Mouse (Mus musculus) embryonic facial prominence, embryonic 13.5 days (tissue): Measurements from ENCODE around the gene Mamdc2. TPM values are rescaled to one million over a fixed set of nuclear protein-coding genes. Genes with fewer than 3 reads are reported as not detected.

Source experiments
- ATAC-seq: fragments of 200-750 bp; cut with Nextera tagmentation; 2 replicates; pipeline ENCODE4 v1.8.0; 2017; ENCODE audit warnings: low read depth; ENCODE audit not compliant: insufficient number of reproducible peaks, insufficient read depth, low FRiP score, low TSS enrichment
- H3K27ac ChIP-seq: fragments of 300-500 bp; sonication (generic); 2 replicates; pipeline ENCODE4 v1.5.1; 2015; ENCODE audit warnings: moderate library complexity, mild to moderate bottlenecking, inconsistent platforms
- H3K27me3 ChIP-seq: fragments of 300-500 bp; sonication (generic); 2 replicates; pipeline ENCODE4 v1.6.1; 2015; ENCODE audit warnings: mild to moderate bottlenecking, inconsistent platforms
- H3K36me3 ChIP-seq: fragments of 300-500 bp; sonication (generic); 2 replicates; pipeline ENCODE4 v1.6.1; 2015; ENCODE audit warnings: mild to moderate bottlenecking, inconsistent platforms
- H3K4me1 ChIP-seq: fragments of 300-500 bp; sonication (generic); 2 replicates; pipeline ENCODE4 v1.6.1; 2015; ENCODE audit warnings: inconsistent platforms
- H3K4me2 ChIP-seq: fragments of 300-500 bp; sonication (generic); 2 replicates; pipeline ENCODE4 v1.6.1; 2015; ENCODE audit warnings: moderate library complexity, mild to moderate bottlenecking, inconsistent platforms
- H3K4me3 ChIP-seq: fragments of 300-500 bp; sonication (generic); 2 replicates; pipeline ENCODE4 v1.5.1; 2015; ENCODE audit warnings: mild to moderate bottlenecking, inconsistent platforms
- H3K9ac ChIP-seq: fragments of 300-500 bp; sonication (generic); 2 replicates; pipeline ENCODE4 v1.6.1; 2015; ENCODE audit warnings: mild to moderate bottlenecking, inconsistent platforms
- H3K9me3 ChIP-seq: fragments of 300-500 bp; sonication (generic); 2 replicates; pipeline ENCODE4 v1.6.1; 2016; ENCODE audit warnings: inconsistent platforms
- WGBS: fragments of 180-500 bp; shearing (Covaris S2); methylation state at CpG from one replicate; pipeline ENCODE4 v1.1.7; 2015; ENCODE audit warnings: mixed read lengths; 5-methylcytosine and 5-hydroxymethylcytosine counted together
- polyA plus RNA-seq: library from polyadenylated mRNA; unstranded; fragments of >200 nt; fragmentation: Nextera tagmentation; extraction: Ambion mirVana; gene quantifications from 2 replicates; pipeline ENCODE4 v1.2.1, GENCODE M21; 2015

Mamdc2 gene
- polyA plus RNA-seq, 1 experiment from 2014 or later: 1.0 TPM

DNA sequence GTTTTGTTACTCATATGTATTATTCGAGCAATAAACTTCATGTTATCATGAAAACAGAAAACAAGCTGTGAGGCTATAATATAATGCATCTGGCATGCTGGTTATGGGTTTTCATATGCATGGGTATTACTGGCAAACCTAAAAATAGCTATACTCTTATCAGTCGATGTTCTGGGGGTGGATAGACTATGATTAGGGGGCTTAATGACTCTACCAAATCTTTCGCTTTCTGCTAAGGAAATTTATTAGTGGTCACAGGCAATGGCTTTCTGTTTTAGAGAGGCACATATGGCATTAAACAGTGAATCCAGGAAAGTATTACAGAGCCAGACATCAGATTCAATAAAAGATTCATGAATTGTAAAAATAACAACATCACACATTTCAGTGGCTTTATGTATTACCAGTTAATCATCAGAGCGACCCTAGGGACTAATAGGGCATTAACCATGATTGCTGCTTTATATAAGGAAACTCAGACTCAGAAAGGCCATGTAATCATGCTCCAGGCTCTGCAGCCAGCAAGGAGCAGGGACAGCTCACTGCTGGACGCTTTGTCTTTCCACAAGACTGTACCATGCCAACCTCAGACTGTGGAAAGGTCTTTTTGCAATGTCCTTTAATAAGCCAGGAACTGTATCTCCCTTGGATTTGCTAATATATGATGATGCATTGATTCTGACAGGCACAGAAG is 130.8 kb downstream of the Mamdc2 start:
- Histone ChIP-seq H3K4me3 (no peak overlapping the region), H3K27ac (no peak overlapping the region), H3K4me1 (no peaks in the 10 kb centered on the region), H3K36me3 (no peaks in the 10 kb centered on the region), H3K4me2 (no peak overlapping the region), H3K9ac (no peak overlapping the region), H3K9me3 (no peaks in the 10 kb centered on the region), H3K27me3 (no peaks in the 10 kb centered on the region)
- WGBS: 70% methylated on average over 5 of the region's 5 CpGs
- ATAC-seq: no peak

DNA sequence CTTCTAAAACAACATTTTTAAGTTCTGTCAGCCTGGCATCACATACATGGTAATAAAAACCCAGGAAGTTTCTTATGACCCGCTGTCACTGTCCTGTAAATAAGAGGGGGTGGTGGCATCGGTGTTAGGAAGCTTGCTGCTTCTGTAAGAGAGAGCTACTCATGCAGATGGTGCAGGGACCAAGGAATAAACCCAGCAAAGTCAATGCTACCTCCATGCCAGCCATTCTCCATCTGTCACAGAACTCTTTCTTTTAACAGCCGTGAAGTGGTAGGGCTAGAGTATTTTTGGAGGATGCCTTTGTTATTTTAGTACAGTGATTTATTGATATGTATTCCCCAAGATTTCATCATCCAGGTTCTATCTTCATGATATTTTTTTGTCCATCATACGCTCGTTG is 131.4 kb downstream of the Mamdc2 start:
- H3K27ac ChIP-seq: no peak overlapping the region
- H3K9ac ChIP-seq: no peak overlapping the region
- H3K36me3 ChIP-seq: no peaks in the 10 kb centered on the region
- no peak overlapping the region for H3K4me2 ChIP-seq
- no peak for ATAC-seq
- H3K4me3 ChIP-seq: no peak overlapping the region
- 91% methylated on average over 5 of the region's 5 CpGs for WGBS
- H3K27me3 ChIP-seq: no peaks in the 10 kb centered on the region
- no peaks in the 10 kb centered on the region for H3K4me1 ChIP-seq
- H3K9me3 ChIP-seq: no peaks in the 10 kb centered on the region

DNA sequence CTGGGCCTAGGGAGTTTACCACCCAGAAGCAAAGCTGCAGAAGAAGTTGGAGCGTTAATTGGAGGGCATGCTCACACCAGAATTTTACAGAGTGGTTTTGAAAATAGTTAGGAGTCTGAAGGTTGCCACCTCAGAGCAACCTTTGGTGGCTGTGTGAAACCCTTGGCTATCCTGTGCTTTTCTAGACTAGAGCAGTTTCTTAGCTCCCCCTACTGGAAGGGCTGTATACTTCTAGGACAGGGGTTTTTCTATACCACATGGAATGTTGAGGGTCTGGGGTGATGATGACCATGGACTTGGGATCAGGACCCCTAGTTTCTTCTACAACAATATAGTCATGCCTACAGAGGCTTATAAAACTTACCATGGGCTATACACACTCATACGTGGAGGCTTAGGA is 138.3 kb downstream of the Mamdc2 start:
- H3K27me3 ChIP-seq: no peaks in the 10 kb centered on the region
- no peak overlapping the region for H3K4me3 ChIP-seq
- no peaks in the 10 kb centered on the region for H3K9me3 ChIP-seq
- no peak overlapping the region for H3K4me2 ChIP-seq
- H3K36me3 ChIP-seq: no peaks in the 10 kb centered on the region
- no peaks in the 10 kb centered on the region for H3K4me1 ChIP-seq
- H3K9ac ChIP-seq: no peak overlapping the region
- WGBS: 89% methylated on average over 2 of the region's 2 CpGs
- no peak for ATAC-seq
- no peak overlapping the region for H3K27ac ChIP-seq

DNA sequence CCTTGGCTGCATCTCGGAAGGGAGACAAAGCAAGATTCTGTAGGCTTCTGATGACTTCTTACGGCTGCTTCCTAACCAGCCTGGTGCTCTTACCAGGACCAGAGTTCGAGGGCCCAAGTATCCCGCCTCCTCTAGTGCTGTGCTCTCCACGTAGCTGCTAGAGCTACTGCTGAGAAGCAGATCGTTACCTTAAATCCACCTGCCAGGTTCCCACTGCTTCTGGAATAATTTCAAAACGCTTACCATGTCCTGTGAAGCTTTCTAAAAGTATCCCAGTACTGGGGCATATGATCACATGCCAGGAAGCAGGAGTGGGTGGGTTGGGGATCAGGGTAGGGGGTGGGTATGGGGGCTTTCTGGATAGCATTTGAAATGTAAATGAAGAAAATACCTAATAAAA is 141.6 kb downstream of the Mamdc2 start:
- Histone ChIP-seq H3K27me3 (no peaks in the 10 kb centered on the region), H3K36me3 (no peaks in the 10 kb centered on the region), H3K4me3 (no peak overlapping the region), H3K9ac (no peak overlapping the region), H3K27ac (no peak overlapping the region), H3K4me1 (no peaks in the 10 kb centered on the region), H3K9me3 (no peaks in the 10 kb centered on the region), H3K4me2 (no peak overlapping the region)
- 84% methylated on average over 7 of the region's 7 CpGs for WGBS
- no peak for ATAC-seq

DNA sequence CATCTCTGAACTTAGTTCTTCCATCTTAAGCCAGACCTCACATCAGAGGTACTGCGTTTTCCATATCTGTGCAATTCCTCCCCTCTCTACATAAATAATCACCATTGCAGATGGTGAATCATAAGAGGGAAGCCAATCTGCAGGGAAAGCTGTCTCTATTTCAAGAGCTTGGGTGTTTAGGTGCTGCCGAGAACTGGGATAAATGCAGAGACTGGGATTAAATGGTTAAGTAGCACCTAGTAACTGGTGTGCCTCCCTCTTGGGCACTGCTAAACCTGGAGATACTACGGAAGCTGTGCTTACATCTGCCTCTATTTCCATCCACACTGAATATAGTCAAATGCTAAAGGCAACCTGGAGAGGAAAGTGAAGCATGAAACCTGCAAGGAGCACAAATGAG is 148.3 kb downstream of the Mamdc2 start:
- H3K9me3 ChIP-seq: no peaks in the 10 kb centered on the region
- H3K4me2 ChIP-seq: no peak overlapping the region
- H3K27me3 ChIP-seq: no peaks in the 10 kb centered on the region
- no peak overlapping the region for H3K9ac ChIP-seq
- no peak overlapping the region for H3K27ac ChIP-seq
- no peak for ATAC-seq
- 86% methylated on average over 3 of the region's 3 CpGs for WGBS
- H3K4me3 ChIP-seq: no peak overlapping the region
- H3K36me3 ChIP-seq: no peaks in the 10 kb centered on the region
- H3K4me1 ChIP-seq: no peaks in the 10 kb centered on the region

DNA sequence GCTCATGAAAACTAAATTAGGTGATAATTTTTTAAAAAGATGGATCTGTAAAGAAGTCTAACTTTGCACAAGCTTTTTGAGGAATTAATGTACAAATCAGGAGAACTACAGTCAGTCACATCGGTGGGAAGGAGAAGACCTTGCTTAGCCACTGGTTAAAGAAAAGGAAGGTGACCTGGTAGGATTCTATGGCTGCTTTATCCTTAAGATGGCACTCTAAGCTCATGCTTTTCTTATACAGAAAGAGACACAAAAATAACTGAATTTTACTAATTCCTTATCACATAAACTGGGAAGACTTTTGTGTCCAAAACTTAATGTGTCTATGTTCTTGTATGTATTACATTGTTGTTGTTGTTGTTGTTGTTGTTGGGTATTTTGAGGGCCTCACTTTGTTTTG is 149.3 kb downstream of the Mamdc2 start:
- Histone ChIP-seq H3K9me3 (no peaks in the 10 kb centered on the region), H3K27ac (no peak overlapping the region), H3K36me3 (no peaks in the 10 kb centered on the region), H3K4me1 (no peaks in the 10 kb centered on the region), H3K27me3 (no peaks in the 10 kb centered on the region), H3K4me2 (no peak overlapping the region), H3K9ac (no peak overlapping the region), H3K4me3 (no peak overlapping the region)
- ATAC-seq: no peak
- 93% methylated on average over 1 of the region's 1 CpGs for WGBS

DNA sequence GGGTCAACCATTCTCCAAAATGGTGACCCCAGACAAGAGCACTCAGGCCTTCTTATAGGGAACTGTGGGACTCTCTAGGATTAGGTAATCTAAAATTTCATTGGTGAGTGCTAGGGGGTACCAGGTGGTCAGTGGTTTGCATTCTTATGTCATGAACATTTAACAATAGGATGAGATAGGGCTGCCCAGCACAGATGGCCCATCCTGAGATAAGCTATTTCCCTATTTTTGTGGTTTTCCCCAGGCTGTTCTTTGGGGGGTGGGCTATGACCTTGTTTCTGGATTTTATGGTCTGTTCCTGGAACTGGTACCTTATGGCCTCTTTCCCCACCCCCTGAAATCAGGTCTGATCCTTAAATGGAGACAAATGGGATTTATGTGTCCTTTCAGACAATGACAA is 151.1 kb downstream of the Mamdc2 start:
- H3K4me2 ChIP-seq: no peak overlapping the region
- H3K27me3 ChIP-seq: no peaks in the 10 kb centered on the region
- H3K9ac ChIP-seq: no peak overlapping the region

DNA sequence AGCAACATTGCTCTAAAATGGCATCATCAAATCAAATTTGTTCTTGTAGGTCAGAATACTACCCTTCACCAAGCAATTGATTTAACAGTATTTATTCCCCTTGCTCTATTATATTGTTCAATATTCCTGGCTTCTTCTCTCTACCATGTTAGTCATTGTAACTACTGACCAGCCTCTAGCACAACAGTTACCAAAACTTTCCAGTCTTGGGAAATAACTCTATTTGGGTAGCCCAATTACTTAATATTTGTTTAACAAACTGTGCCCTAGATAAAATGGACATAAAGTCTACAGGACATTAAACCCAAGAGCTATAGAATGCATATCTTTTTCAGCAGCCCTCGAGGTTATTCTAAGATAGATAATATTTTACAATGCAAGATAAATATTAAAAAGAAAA is 159.0 kb downstream of the Mamdc2 start:
- H3K9ac ChIP-seq: no peak overlapping the region
- H3K4me1 ChIP-seq: no peaks in the 10 kb centered on the region
- H3K27ac ChIP-seq: no peak overlapping the region
- 77% methylated on average over 1 of the region's 1 CpGs for WGBS
- H3K4me3 ChIP-seq: no peak overlapping the region
- no peaks in the 10 kb centered on the region for H3K27me3 ChIP-seq
- H3K9me3 ChIP-seq: 0 out of 2 replicates have a peak, but pooled peaks cover 2% of the 10 kb centered on the region
- no peaks in the 10 kb centered on the region for H3K36me3 ChIP-seq
- H3K4me2 ChIP-seq: no peak overlapping the region
- no peak for ATAC-seq

More for the DNA sequence above, 151.1 kb downstream of the Mamdc2 start:
- no peaks in the 10 kb centered on the region for H3K9me3 ChIP-seq
- H3K27ac ChIP-seq: no peak overlapping the region
- no peak for ATAC-seq
- H3K36me3 ChIP-seq: no peaks in the 10 kb centered on the region
- no peak overlapping the region for H3K4me3 ChIP-seq
- H3K4me1 ChIP-seq: no peaks in the 10 kb centered on the region

DNA sequence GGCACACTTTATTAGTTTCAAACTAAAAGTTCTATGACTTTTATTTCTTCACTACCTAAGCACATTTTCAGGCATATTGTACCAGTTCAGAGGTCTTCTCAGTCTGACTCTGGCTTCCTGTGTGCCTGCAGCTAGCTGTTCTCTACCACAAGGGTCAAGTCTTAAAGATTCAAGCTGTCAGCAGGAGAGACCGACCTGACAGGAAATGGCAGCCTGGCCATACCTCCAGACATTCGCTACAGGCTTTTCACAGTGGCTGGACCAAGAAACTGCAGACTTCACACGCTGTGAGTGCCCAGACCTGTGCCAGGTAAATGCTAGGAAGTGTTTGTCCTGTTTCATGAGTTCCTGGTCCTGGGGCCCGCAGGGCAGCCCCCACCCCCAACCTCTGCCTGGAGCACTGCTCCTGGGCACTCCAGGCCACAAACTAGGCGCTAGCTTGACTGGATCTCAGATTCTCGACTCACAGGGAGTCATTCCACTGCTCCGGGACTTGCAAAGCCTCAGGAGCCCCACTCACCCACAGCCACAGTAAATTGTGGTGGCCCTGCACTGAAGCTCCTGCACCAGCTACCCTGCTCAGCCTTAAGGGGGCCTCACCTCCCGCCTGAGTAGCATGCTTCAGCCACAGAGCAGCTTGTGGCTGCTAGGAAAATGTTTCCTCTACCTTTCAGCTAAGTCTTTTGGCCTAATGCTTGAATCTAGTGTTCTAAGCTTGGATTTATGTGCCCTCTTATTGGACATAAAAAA is 166.2 kb downstream of the Mamdc2 start:
- ATAC-seq: 0 out of 2 replicates have a peak, but pooled peaks have one; percentile 32
- no peak overlapping the region for H3K27ac ChIP-seq

DNA sequence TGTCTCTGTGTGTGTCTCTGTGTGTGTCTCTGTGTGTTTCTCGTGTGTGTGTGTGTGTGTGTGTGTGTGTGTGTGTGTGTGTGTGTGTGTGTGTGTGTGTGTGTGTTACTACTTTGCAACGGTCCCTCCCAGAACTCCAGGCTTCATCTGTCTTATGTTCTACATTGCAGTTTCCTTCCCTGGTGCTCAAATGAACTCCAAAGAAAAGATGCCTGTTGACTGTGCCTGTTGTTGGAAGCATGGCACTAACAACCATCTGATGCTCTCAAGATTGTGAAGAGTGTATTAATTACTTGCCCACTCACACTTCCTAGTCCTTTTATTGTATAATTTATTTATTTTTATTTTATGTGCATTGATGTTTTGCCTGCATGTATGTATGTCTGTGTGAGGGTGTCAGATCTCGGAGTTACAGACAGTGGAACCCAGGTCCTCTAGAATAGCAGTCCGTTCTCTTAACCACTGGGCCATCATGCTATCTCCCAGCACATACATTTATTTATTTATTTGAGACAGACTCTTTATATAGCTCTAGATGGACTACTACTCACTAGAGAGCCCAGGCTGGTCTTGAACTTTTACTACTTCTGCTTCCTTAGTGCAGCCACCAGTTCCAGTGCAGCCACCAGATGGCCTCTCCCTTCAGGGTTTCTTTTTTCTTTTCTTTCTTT is 174.1 kb downstream of the Mamdc2 start:
- Histone ChIP-seq H3K27ac (peak overlapping the region; percentile 81; the same call in 1 of the 2 replicates), H3K9ac (peak overlapping the region; percentile 96), H3K27me3 (no peaks in the 10 kb centered on the region), H3K4me1 (peaks cover 8% of the 10 kb centered on the region), H3K4me2 (peak overlapping the region; percentile 65), H3K4me3 (peak overlapping the region; percentile 87), H3K36me3 (no peaks in the 10 kb centered on the region), H3K9me3 (no peaks in the 10 kb centered on the region)
- 0 out of 2 replicates have a peak, but pooled peaks have one; percentile 1 for ATAC-seq
- 95% methylated on average over 2 of the region's 4 CpGs for WGBS

More for the DNA sequence above, 166.2 kb downstream of the Mamdc2 start:
- Histone ChIP-seq H3K9me3 (no peaks in the 10 kb centered on the region), H3K4me1 (no peaks in the 10 kb centered on the region), H3K9ac (no peak overlapping the region), H3K4me3 (no peak overlapping the region), H3K4me2 (no peak overlapping the region), H3K36me3 (no peaks in the 10 kb centered on the region), H3K27me3 (no peaks in the 10 kb centered on the region)
- 43% methylated on average over 8 of the region's 8 CpGs for WGBS

DNA sequence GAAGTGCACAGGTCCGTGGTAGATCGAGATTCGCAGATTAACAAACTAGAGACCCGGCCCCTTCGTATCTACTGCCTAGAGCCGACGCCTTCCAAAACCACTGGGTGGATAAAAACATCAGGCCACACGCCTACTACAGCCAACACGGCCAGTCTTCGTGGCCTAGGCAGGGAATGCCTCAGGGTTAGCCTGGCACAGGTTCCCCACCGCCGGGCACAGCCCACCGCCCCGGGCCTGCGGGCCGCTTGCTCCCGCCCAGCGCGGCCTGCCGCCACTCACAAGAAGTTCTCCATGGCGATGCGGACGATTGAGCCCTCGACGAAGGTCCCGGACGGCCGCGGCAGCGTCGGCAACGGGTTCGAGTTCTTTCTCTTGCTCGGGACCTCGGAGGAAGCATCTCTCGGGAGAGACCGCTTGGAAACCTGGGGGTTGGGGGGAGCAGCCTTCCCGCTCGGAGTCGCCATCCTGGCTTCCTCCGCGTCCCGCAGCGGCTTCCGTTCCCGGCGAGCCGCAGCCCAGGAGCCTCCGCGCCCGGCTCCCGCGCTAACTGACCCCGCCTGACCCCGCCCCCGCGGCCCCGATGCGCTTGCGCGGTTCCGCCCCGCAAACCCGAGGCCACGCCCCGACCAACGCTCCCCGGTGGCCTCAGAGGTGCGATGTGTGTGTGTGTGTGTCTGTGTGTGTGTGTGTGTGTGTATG is 174.7 kb downstream of the Mamdc2 start, which contains the start of gene Smc5:
Gene Smc5, minus strand, starts transcription at position 543 of the 699 bp plus-strand sequence.
- under 1% methylated on average over 69 of the region's 69 CpGs for WGBS

More for the DNA sequence above, 174.7 kb downstream of the Mamdc2 start, which contains the start of gene Smc5:
- H3K9me3 ChIP-seq: no peaks in the 10 kb centered on the region
- peak within 1 kb of the TSS; percentile 65 for H3K4me2 ChIP-seq
- ATAC-seq: peak; percentile 92
- peaks cover 8% of the 10 kb centered on the region for H3K4me1 ChIP-seq
- H3K36me3 ChIP-seq: peaks cover 4% of the 10 kb centered on the region
- peak within 1 kb of the TSS; percentile 87 for H3K4me3 ChIP-seq
- peak within 1 kb of the TSS; percentile 81 for H3K27ac ChIP-seq
- H3K27me3 ChIP-seq: no peaks in the 10 kb centered on the region
- peak within 1 kb of the TSS; percentile 96 for H3K9ac ChIP-seq
